Mouse (Mus musculus) liver, postnatal 0 days (tissue): ENCODE measurements at regions not wholly inside any gene's neighbourhood (a gene's known extent, or its start where the extent isn't known, plus 50 kb on each side); places are given as distances from the start of the nearest gene placed in this dataset.

Source experiments
- ATAC-seq: fragments of 200-750 bp; cut with Nextera tagmentation; 2 replicates; pipeline ENCODE4 v1.8.0; 2017; ENCODE audit warnings: mild to moderate bottlenecking, moderate library complexity
- DNase-seq: peaks from one replicate; pipeline ENCODE4 v3.0.0-alpha.2; 2016
- H3K27ac ChIP-seq: fragments of 300-500 bp; sonication (generic); 2 replicates; pipeline ENCODE4 v1.5.1; 2014; ENCODE audit warnings: antibody characterized with exemption, moderate library complexity, mild to moderate bottlenecking, low read depth
- H3K27me3 ChIP-seq: fragments of 300-500 bp; sonication (generic); 2 replicates; pipeline ENCODE4 v1.6.1; 2014; ENCODE audit warnings: low read length, control low read depth, mixed read lengths; ENCODE audit not compliant: insufficient read depth
- H3K36me3 ChIP-seq: fragments of 300-500 bp; sonication (generic); replicated peaks from 2 replicates; pipeline ENCODE4 v1.6.1; 2014; ENCODE audit warnings: mild to moderate bottlenecking, control low read depth, low read length, moderate library complexity, mixed read lengths; ENCODE audit not compliant: insufficient read depth
- H3K4me1 ChIP-seq: fragments of 300-500 bp; sonication (generic); 2 replicates; pipeline ENCODE4 v1.6.1; 2014; ENCODE audit warnings: antibody characterized with exemption, mild to moderate bottlenecking, control low read depth; ENCODE audit not compliant: insufficient read depth
- H3K4me2 ChIP-seq: fragments of 300-500 bp; sonication (generic); 2 replicates; pipeline ENCODE4 v1.6.1; 2014; ENCODE audit warnings: low read depth, mild to moderate bottlenecking, low read length, moderate library complexity, mixed read lengths
- H3K4me3 ChIP-seq: fragments of 300-500 bp; sonication (generic); 2 replicates; pipeline ENCODE4 v1.5.1; 2014; ENCODE audit warnings: low read depth, low read length
- H3K9ac ChIP-seq: fragments of 300-500 bp; sonication (generic); replicated peaks from 2 replicates; pipeline ENCODE4 v1.6.1; 2014; ENCODE audit warnings: mild to moderate bottlenecking, moderate library complexity
- H3K9me3 ChIP-seq: fragments of 300-500 bp; sonication (generic); 2 replicates; pipeline ENCODE4 v1.6.1; 2016; ENCODE audit warnings: mild to moderate bottlenecking, control low read depth, low read length, mixed read lengths
- CTCF ChIP-seq: sonication (generic); IDR thresholded peaks from 2 replicates; pipeline ENCODE4 v1.5.1; 2016; ENCODE audit warnings: antibody characterized with exemption, low read depth
- EP300 ChIP-seq: IDR thresholded peaks from 2 replicates; pipeline ENCODE4 v1.6.1; 2016; ENCODE audit warnings: antibody characterized with exemption, low read depth, mild to moderate bottlenecking
- WGBS: fragments of 180-500 bp; shearing (Covaris S2); extraction: QIAGEN DNeasy Blood & Tissue Kit; methylation state at CpG from one replicate; pipeline ENCODE4 v1.1.7; 2014; ENCODE audit not compliant: insufficient replicate concordance; 5-methylcytosine and 5-hydroxymethylcytosine counted together

- Histone ChIP-seq H3K27ac (no peak overlapping the region), H3K4me1 (no peaks in the 10 kb centered on the region), H3K9me3 (no peaks in the 10 kb centered on the region), H3K27me3 (no peaks in the 10 kb centered on the region), H3K36me3 (no peaks in the 10 kb centered on the region), H3K4me3 (no peak overlapping the region), H3K4me2 (no peak overlapping the region), H3K9ac (no peak overlapping the region)
- DNase-seq (no peak), ATAC-seq (no peak)
- 75% methylated on average over 2 of the region's 2 CpGs for WGBS
- TF ChIP-seq EP300, result no peak
- no peak for TF ChIP-seq CTCF
Measured at GRCm38 (mm10) chr4:26888514-26888913, 541.8 kb upstream of the Manea start.

GRCm38 (mm10) chr4:26879022-26879421 lies 532.3 kb upstream of the Manea start:
- DNase-seq (no peak), ATAC-seq (no peak)
- WGBS, result 40% methylated on average over 3 of the region's 3 CpGs
- no peaks in the 10 kb centered on the region for H3K9me3 ChIP-seq
- H3K27me3 ChIP-seq, result no peaks in the 10 kb centered on the region
- no peak overlapping the region for H3K9ac ChIP-seq
- 0 out of 2 replicates have a peak, but pooled peaks have one; percentile 12 for TF ChIP-seq CTCF
- TF ChIP-seq EP300, result no peak
- H3K27ac ChIP-seq, result no peak overlapping the region
- H3K36me3 ChIP-seq, result no peaks in the 10 kb centered on the region
- no peak overlapping the region for H3K4me3 ChIP-seq
- no peaks in the 10 kb centered on the region for H3K4me1 ChIP-seq
- H3K4me2 ChIP-seq, result no peak overlapping the region

- ATAC-seq (no peak), DNase-seq (no peak)
- Histone ChIP-seq H3K27me3 (no peaks in the 10 kb centered on the region), H3K9ac (no peak overlapping the region), H3K36me3 (no peaks in the 10 kb centered on the region), H3K4me2 (no peak overlapping the region), H3K4me1 (no peaks in the 10 kb centered on the region), H3K4me3 (no peak overlapping the region), H3K27ac (no peak overlapping the region), H3K9me3 (no peaks in the 10 kb centered on the region)
- 69% methylated on average over 1 of the region's 1 CpGs for WGBS
- TF ChIP-seq EP300, result no peak
- TF ChIP-seq CTCF, result no peak
Measured at GRCm38 (mm10) chr4:26841761-26842160, 495.1 kb upstream of the Manea start.

GRCm38 (mm10) chr4:26800831-26801230 lies 454.1 kb upstream of the Manea start:
- no peak for DNase-seq
- TF ChIP-seq CTCF (no peak), EP300 (no peak)
- 63% methylated on average over 3 of the region's 3 CpGs for WGBS

GRCm38 (mm10) chr4:26793181-26793824 lies 446.6 kb upstream of the Manea start:
- WGBS, result 70% methylated on average over 1 of the region's 1 CpGs
- Histone ChIP-seq H3K27me3 (no peaks in the 10 kb centered on the region), H3K36me3 (no peaks in the 10 kb centered on the region), H3K9me3 (no peaks in the 10 kb centered on the region), H3K9ac (no peak overlapping the region), H3K27ac (no peak overlapping the region), H3K4me2 (no peak overlapping the region), H3K4me1 (no peaks in the 10 kb centered on the region), H3K4me3 (no peak overlapping the region)
- no peak for TF ChIP-seq CTCF
- no peak for TF ChIP-seq EP300
- ATAC-seq (no peak), DNase-seq (no peak)

More at GRCm38 (mm10) chr4:26800831-26801230, 454.1 kb upstream of the Manea start:
- H3K9ac ChIP-seq, result no peak overlapping the region
- no peaks in the 10 kb centered on the region for H3K9me3 ChIP-seq
- no peaks in the 10 kb centered on the region for H3K27me3 ChIP-seq
- H3K4me3 ChIP-seq, result no peak overlapping the region
- no peak for ATAC-seq
- H3K4me2 ChIP-seq, result no peak overlapping the region
- H3K36me3 ChIP-seq, result no peaks in the 10 kb centered on the region
- H3K27ac ChIP-seq, result no peak overlapping the region
- no peaks in the 10 kb centered on the region for H3K4me1 ChIP-seq

- Histone ChIP-seq H3K4me1 (no peaks in the 10 kb centered on the region), H3K4me3 (no peak overlapping the region)
Measured at GRCm38 (mm10) chr4:26767896-26768295, 421.2 kb upstream of the Manea start.

More at GRCm38 (mm10) chr4:26767896-26768295, 421.2 kb upstream of the Manea start:
- no peaks in the 10 kb centered on the region for H3K36me3 ChIP-seq
- WGBS, result 73% methylated on average over 2 of the region's 2 CpGs
- H3K9ac ChIP-seq, result no peak overlapping the region
- no peaks in the 10 kb centered on the region for H3K9me3 ChIP-seq
- no peak for TF ChIP-seq CTCF
- TF ChIP-seq EP300, result no peak
- no peak for ATAC-seq
- no peak overlapping the region for H3K4me2 ChIP-seq
- H3K27ac ChIP-seq, result no peak overlapping the region
- DNase-seq, result no peak
- H3K27me3 ChIP-seq, result no peaks in the 10 kb centered on the region
